Mouse (Mus musculus) adrenal gland, adult (tissue): ENCODE data around the gene Tbl2.
A peak's percentile ranks its signal among the peaks of the same experiment; 100 is the strongest.

Source experiments
- DNase-seq, 2 experiments: peaks; one replicate each; pipeline ENCODE4 v3.0.0; 2022 to 2023; ENCODE audit warnings: low spot score in 1 of 2; ENCODE audit not compliant: inconsistent age in 2 of 2

Tbl2 gene

DNA sequence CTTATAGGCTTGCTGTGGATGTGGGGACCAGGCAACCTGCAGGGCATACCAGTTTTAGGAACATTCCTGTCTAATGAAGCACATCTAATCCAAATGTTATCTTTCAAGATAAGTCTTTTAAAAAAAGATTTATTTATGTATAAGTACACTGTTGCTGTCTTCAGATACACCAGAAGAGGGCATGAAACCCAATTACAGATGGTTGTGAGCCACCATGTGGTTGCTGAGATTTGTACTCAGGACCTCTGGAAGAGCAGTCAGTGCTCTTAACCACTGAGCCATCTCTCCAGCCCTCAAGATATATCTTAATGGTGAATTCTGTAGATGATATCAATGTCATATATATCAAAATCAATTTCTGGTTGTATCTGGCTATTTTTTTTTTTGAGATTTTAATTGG, 3.5 kb upstream of the Tbl2 start:
- no peak for DNase-seq

DNA sequence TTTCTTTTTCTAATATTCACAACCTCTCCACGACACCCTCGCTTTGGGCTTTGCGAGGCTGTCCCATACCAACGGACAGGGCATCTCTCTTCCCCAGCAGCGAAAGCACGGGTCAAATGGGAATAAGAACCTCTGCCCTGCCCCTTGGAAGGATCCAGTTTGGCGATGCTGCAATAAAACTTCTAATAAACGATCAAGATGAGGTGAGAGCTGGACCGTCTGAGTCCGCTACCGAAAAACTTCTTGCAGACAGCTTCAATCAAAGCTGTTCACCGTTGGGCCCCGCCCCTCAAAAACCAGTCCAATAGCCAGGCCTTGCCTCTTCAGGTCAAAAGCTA, 773 bp upstream of the Tbl2 start:
- DNase-seq = no peak

DNA sequence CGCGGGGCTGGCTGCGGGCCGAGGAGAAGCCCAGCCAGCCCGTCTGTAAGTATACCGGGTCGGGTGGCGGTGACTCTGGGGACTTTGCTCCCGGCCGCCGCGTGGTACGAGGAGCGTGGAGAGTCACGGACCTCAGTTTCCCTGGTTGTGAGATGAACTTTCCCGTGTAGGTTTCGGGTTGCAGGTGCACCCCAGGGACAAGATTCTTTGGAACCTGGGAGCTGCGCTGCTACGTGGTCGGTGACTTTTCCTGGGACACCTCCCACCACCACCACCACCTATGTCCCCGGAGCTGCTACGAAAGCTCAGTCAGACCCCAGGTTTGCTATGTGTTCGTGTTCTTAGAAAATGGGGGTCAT, 342 bp downstream of the Tbl2 start:
- no peak for DNase-seq

DNA sequence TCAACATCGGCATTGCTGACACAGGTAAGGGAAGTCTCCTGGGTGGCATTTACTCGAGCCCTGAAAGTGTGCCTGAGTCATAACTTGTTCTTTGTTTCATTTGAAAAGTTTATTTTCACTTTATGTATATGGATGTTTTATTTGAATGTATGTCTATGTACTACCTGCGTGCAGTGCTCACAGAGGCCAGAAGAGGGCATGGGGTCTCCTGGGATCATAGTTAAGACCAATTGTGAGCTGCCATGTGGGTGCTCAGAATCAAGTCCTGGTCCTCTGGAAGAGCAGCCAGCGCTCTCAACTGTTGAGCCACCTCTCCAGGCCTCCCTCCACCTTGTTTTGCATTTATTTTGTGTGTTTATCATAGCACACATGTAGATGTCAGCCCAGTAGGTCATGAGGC, 7.0 kb downstream of the Tbl2 start:
- no peak for DNase-seq

DNA sequence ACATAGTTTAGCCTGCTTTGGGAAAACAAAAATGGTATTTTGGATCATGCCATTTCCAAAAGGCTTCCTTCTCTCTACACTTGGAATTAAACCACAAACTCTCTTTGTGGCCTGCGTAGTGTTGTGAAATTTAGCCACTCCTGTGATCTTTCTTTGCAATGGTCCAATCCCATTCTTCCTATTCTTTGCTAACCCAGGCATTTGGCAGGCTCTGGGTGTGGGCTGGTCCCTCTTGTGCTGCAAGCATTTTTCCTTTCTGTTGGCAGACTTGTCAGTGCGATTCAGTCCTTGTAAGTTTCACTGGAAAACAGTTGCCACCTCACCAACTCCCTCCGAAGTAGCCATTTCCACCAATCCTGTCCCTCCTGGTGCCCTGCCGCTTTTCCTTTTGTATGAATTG, 11.8 kb downstream of the Tbl2 start:
- DNase-seq = peak in 1 of 2 experiments; percentile 69

DNA sequence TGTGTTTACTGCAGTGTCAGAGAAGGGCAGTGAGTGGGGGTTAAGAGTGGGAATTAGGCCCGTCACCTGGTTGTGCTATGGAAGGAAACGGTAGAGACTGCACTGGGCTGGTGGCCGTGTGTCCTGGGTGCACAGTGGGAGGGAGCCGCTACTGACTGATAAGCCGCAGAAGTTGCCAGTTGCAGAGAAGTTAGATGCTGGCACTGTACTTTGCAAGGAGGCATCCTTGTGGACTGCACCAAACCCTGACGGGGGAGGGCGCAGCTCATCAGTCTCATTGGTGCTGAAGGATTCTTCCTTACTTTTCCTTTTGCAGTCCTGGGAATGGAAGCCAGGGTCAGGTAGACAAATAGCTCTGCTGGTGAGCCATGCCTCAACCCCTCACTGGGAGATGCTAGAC, 12.2 kb downstream of the Tbl2 start:
- no peak for DNase-seq

DNA sequence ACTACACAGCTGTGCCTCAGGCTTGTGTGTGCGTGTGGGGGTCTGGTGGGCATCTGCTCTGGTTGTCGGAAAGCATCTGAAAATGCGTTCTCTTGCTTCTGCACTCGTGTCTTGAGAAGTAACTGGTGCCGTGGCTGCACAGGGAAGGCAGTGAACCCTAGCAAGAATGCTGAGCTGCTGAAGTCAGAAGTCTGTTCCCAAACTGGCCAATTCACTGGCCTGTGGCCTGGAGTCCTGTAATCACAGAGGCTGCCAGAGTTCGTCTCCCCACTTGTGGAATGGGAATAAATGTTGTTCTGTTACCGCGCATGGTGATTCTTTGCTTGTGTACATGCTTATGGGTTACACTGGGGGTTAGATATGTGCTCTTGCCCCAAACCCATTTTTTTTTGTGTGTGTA, 12.9 kb downstream of the Tbl2 start:
- no peak for DNase-seq

DNA sequence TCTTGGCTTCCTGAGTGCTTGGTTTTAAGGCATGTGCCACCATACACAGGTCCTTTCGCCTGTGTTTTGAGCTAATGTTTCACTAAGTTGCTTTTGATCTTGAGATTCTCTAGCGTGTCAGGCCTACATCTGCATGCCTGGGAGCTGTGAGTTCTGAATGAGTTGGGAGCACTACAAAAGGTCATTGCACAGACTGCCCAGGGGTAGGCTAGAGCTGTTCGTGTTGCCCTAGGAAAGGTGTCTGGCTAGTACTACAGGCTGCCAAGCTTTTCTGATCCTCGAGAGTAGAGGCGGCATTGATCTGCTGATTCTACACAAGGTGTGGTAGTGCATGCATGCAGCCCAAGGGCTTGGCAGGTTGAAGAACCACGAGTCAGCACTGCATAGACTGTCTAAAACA, 13.4 kb downstream of the Tbl2 start:
- no peak for DNase-seq

DNA sequence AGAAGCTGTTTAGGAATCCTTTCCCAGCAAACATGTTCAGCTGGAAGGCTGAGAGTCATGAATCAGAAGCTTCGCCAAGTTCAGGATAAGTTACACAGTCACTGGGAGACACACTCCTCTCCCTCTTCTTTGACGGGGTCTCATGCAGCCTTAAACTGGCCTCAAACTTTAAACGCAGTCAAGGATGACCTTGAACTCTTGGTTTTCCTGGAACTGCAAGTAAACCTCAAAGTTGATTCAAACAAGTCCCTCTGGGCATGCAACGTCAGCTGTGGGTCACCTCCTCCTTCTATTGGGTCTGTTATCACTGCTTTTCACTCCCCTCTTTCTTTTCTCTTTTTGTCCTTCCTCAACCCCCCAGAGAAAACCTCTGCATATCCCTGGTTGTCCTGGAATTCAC, 17.5 kb downstream of the Tbl2 start:
- DNase-seq = peak in 1 of 2 experiments; percentile 67

DNA sequence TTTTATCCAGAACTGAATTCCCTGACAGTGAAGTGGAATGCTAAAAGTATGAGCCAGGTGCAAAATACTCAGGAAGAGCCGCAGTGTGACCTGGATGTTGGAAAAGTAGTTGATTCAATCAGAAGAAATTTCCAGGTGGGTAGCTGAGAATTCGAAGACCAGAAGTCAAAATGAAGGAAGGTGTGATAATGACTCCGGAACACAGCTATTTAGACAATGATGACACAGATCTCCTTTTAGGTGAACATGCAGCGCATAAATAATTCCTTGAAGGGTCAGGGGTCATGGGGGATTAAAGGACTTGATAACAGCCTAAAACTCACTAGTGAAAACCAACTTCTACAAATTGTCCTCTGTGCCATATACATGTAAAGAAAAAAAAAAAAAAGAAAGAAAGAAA, 18.0 kb downstream of the Tbl2 start:
- DNase-seq = peak in 1 of 2 experiments; percentile 51

DNA sequence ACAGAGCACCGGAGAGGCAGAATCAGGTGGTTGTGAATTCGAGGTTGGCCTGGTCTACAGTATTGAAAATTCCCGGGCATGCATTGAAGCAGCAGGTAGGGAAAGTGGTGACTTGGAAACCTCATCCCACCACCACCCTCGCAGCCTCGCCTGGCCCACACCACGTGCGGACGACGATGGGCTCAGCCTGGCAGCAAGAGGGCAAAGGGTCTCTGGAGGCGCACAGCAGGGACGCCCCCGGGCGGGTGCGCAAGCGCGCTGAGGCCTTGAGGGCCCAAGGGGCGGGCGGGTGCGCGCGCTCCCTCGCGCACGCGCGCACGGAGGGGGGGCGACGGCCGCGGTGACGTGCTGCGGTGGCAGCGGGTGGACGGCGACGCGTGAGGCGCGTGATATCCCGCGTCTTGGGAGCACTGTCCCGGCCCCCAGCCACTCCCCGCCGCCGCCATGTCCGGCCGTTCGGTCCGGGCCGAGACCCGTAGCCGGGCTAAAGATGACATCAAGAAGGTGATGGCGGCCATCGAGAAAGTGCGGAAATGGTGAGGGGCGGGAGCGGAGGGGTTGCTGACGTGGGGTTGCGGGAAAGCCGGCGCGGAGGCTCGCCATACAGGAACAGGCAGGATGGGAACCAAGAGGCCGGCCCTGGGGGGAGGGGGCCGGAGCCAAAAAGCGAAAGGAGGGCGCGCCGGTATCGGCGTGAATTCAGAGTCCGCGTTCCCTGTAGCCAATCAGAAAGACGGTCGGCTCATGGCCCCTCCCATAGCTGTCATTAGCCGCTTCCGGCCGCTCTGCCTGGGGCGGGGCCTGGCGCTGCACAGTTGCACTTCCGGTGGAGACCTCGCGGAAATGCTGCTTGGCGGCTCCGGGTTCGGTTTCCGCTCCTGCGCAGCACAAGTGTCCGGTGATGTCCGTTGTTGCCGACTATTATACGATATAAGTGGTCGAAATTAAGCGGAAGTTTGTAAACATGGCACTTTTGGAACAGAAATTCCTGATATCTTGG, 18.9 kb downstream of the Tbl2 start, which contains the start of gene Bcl7b:
TSS of gene Bcl7b (plus strand) at position 221 of the 1,000 bp plus-strand sequence.
- peak; percentile 99 for DNase-seq

DNA sequence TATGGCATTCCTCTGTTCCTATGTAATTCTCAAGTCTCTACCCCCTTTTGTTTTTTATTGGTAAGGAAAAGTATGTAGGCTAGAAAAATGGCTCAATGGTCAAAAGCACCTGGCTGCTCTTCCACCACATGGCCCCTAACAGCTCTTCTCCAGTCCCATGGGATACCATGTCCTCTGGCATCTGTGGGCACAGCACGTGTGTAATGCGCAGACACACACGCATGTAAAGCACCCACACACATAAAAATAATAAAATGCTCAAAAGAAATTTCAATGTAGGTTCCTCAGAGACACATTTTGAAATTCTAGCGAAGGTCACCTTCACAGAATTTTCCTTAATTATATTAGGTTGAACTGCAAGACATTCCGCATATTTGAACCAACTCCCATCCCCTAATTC, 20.0 kb downstream of the Tbl2 start:
- no peak for DNase-seq

DNA sequence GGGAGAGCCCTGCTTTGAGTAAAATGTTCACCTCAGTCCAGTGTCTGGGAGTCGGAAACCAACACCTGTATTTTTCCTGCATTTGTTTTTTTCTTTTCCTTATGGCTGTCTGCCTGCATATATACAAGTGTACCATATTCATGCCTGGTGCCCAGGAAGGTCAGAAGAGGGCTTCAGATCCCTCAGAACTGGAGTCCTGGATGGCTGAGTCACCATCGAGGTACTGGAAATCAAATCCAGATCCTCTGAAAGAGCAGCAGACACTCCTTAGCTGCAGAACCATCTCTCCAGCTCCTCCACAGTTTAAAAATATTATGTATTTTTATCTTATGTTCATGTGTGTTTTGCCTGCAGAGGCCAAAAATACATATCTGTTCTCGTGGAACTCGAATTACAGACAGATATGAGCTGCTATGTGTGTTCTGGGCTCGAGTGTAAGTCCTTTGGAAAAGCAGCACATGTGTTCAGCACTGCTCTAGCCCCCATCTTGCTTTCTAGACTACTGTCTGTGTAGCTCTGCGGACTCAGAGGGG, 22.3 kb downstream of the Tbl2 start:
- DNase-seq = no peak

DNA sequence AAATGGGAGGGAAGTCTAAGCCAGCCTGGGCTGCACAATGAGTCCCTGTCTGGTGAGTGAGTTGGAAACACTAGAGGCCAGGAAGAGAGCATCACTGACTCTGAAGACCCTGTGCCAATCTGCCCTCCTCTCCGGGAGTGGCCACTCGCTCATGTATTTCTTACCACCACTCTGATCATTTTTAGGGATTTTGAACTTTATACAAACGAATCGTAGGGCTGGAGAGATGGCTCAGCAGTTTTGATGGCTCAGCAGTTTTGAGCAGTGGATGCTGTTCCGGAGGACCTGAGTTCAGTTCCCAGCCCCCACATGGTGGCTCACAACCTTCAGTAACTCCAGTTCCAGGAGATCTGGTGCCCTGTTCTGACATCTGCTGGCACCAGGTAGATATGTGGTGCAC, 23.5 kb downstream of the Tbl2 start:
- DNase-seq = no peak

DNA sequence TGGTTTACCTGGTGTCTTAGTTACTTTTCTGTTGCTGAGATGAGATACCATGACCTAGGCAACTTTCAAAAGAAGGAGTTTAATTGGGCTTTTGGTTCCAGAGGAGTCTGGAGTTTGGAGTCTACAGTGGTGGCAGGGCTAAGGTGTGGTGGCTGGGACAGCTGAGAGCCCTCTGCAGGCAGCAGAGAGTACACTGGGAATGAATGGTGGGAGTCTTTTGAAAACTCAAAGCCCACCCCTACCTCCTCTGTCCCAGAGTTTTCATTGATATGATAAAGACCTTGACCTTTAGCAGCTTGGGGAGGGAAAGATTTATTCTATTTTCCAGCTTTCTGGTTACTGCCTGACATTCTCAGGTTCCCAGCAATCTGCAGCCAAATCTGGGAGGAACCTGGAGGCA, 25.6 kb downstream of the Tbl2 start:
- DNase-seq = no peak

DNA sequence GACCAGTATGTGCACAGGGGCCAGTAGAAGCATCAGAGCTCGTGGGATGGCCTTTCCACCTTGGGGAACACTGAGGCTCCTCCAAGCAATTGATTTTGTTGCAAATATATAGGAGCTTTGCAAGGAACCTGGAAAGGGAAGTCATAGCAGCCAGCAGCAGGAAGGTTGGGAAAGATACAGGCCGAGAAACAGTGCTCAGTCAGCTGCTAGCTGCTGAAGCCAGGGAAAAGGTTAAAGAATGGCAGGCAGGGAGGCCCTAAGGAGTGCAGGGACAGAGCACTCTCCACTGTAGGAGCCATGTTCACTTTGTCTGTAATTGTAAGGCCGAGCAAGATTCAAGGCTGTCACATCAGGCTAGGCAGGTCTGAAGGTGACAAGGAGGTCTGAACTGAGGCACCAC, 29.1 kb downstream of the Tbl2 start:
- DNase-seq = no peak

DNA sequence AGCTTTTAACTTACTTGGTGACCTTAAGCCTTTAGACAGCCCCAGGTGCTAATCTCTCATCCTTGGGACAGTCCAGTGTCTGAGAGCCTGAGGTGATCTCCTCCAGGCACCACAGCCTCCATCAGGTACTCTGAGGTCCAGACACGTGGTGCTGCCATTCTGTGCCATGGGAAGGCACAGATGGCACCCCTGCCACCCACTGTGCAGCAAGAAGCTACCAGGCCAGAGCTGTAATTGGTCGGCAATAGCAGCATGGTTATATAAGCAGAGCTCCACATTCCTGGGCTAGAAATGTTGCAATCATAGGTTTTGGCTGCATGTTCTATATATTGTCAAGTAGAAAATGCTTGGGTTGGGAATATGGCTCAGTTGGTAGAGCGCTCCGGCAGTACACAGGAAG, 29.5 kb downstream of the Tbl2 start:
- no peak for DNase-seq

DNA sequence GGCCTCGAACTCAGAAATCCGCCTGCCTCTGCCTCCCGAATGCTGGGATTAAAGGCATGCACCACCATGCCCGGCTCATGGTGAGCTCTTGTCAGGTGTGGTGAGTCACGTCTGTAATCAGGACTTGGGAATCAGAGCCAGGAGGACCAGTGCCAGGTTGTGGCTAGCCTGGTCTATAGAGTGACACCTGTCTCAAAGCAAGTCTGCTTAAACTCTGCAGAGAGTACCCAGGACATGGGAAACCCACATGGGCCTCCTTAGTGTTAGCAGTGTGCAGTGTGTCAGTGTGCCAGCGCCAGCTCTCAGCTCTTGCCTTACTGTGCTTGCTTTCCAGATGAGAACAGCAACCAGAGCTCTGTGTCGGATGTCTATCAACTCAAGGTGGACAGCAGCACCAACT, 30.2 kb downstream of the Tbl2 start:
- no peak for DNase-seq

DNA sequence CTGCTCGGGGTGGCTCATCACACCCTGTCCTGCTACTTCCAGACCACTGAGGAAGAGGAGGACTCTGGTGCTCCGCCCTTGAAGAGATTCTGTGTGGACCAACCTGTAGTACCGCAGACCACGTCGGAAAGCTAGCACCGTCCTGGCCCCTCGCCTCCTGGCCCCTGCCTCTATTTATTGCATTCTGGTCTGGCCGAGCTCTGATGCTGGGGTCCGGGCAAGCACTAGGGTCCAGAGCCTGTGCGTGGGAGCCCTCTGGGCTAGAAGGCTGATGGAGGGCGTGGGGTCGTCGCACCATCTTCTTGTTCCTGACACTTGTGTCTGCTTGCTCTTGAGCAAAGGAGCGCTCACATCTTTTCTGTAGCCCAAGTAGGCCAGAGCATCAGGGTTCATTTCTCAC, 31.3 kb downstream of the Tbl2 start:
- DNase-seq = no peak

DNA sequence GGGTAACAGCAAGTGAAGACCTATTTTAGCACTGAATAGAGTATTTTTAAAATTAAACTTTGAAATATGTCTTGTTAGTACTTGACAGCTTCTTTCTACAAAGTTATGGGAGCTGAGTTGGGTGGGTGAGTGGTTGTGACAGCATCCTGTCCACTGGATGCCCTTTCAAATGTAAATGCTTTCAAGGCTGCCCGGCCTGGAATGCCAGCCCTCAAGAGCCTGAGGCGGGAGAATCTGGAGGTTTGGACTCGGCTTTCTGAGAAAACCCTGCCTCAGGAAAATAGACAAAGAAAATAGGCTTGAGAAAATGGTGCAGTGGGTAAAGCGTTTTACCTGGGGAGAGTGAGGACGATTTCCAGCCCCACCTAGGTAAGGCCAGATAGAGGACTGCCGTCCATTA, 32.3 kb downstream of the Tbl2 start:
- DNase-seq = no peak

DNA sequence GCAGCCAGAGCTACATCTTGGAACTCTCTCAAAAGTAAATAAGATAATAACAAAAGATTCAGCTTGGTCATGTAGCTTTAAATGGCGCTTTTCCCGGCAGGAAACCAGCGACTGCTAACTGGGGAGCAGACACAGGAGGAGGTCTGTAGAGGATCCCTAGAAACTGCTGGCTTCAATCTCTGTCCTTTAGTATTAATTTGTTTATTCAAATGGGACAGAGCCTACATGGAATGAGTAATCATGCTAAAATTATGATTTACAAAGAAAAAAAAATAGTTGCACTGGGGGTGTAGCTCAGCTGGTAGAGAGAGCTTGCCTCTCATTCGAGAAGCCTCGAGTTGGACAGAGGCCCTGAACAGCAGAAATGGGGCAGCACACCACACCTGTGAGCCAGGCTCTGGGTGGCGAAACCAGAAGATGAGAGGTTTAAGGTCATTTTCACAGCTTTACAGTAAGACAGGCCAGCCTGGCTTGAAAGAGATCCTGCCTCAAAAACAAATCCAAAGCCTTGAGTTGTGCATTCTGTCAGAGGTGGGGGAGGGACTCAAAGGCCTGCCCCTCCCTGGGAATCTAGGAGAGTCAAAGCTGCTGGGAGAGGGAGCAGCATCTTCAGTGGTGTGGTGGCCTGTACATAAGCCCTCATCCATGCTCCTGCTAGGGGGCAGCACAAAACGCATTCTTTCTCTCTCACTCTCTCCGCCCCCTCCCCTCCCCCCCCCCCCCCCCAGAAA, 33.8 kb downstream of the Tbl2 start:
- DNase-seq = peak in 1 of 2 experiments; percentile 51

DNA sequence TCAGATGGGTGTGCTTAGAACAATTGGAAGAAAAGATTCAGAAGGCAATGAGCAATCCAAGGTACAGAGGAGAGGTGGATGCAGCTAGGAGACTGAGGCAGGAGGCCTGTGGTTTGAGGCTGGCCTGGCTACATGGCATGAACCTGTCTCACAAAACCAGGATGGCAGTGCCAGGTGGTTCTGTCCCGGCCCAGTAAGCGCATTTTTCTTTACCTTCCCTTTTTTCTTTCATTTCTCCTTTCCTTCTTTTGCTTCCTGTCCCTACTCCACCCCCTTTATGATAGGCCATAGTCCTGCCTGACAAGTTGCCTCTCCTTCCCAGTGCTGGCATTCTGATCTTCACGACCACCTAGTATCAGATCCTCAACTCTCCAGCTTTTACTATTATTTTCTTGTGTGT, 35.6 kb downstream of the Tbl2 start:
- no peak for DNase-seq
